Mouse (Mus musculus) cerebellum, adult (tissue): ENCODE results near the gene Spata16.
"Not testable (repeated sequence)": the region's sequence is repeated elsewhere in the genome, so short reads cannot be mapped to it uniquely, and the experiment has no call there.

Experiments used
- ATAC-seq: cut with Nextera tagmentation; 2 replicates; pipeline ENCODE4 v1.9.2; 2017; ENCODE audit warnings: mild to moderate bottlenecking, moderate library complexity, mixed read lengths; ENCODE audit not compliant: insufficient number of reproducible peaks, low FRiP score, low TSS enrichment

The Spata16 gene

GRCm38 (mm10) chr3:26637402-26637801, at the start of gene Spata16:
Spata16 (plus strand) TSS chr3:26637620.
- no peak for ATAC-seq

- no peak for ATAC-seq
Measured at GRCm38 (mm10) chr3:26604861-26605260, 32.6 kb upstream of the Spata16 start.

GRCm38 (mm10) chr3:26608531-26608930, 28.9 kb upstream of the Spata16 start:
- ATAC-seq: no peak

- no peak for ATAC-seq
Measured at GRCm38 (mm10) chr3:26639214-26639613, 1.8 kb downstream of the Spata16 start.

GRCm38 (mm10) chr3:26639851-26640250, 2.4 kb downstream of the Spata16 start:
- no peak for ATAC-seq

- no peak for ATAC-seq
Measured at GRCm38 (mm10) chr3:26640321-26641075, 3.1 kb downstream of the Spata16 start.

- no peak for ATAC-seq
Measured at GRCm38 (mm10) chr3:26641351-26642249, 4.2 kb downstream of the Spata16 start.

- ATAC-seq: no peak
Measured at GRCm38 (mm10) chr3:26644136-26644535, 6.7 kb downstream of the Spata16 start.

GRCm38 (mm10) chr3:26646834-26647233, 9.4 kb downstream of the Spata16 start:
- no peak for ATAC-seq

GRCm38 (mm10) chr3:26685832-26686231, 48.4 kb downstream of the Spata16 start:
- no peak for ATAC-seq

GRCm38 (mm10) chr3:26709492-26709891, 72.1 kb downstream of the Spata16 start:
- not testable (repeated sequence) for ATAC-seq

GRCm38 (mm10) chr3:26727526-26727925, 90.1 kb downstream of the Spata16 start:
- no peak for ATAC-seq

GRCm38 (mm10) chr3:26750492-26750891, 113.1 kb downstream of the Spata16 start:
- ATAC-seq: no peak

GRCm38 (mm10) chr3:26752441-26752840, 115.0 kb downstream of the Spata16 start:
- ATAC-seq: no peak

GRCm38 (mm10) chr3:26793334-26794101, 156.1 kb downstream of the Spata16 start:
- ATAC-seq: no peak

- ATAC-seq: no peak
Measured at GRCm38 (mm10) chr3:26795851-26796538, 158.6 kb downstream of the Spata16 start.

- no peak for ATAC-seq
Measured at GRCm38 (mm10) chr3:26796954-26797353, 159.5 kb downstream of the Spata16 start.

- ATAC-seq: no peak
Measured at GRCm38 (mm10) chr3:26814307-26814706, 176.9 kb downstream of the Spata16 start.

- no peak for ATAC-seq
Measured at GRCm38 (mm10) chr3:26815764-26816163, 178.3 kb downstream of the Spata16 start.

- no peak for ATAC-seq
Measured at GRCm38 (mm10) chr3:26819398-26819797, 182.0 kb downstream of the Spata16 start.
